Mouse (Mus musculus): ENCODE data around the gene Eif3f.

DNA sequence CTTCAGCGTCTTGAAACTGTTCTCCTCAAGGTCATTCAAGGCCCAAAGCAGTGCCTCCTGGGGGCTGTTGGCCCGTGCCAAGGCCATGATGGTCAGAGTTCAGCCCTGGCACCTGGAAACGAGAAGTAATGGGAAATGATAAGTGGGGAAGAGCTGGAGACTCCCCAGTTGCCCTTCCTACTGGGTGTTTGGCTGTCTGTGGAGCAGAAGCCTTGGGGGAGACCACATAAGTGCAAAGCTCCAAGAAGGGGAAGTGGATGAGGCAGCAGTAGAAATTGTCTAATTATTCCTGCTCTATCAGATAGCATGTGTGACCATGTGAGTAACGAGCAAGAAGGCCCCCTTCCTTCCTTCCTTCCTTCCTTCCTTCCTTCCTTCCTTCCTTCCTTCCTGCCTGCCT is 7.2 kb upstream of the Eif3f start:
- TF ChIP-seq CTCF (IDR thresholded peaks at IDR 0.05; ENCODE audit: extremely low read depth, insufficient read depth, low read length), result no peak
- TF ChIP-seq POLR2A (IDR thresholded peaks at IDR 0.05; ENCODE audit: extremely low read depth, insufficient read depth, low read length), result no peak
